Mouse (Mus musculus): ENCODE results near the gene Ttc28.

DNA sequence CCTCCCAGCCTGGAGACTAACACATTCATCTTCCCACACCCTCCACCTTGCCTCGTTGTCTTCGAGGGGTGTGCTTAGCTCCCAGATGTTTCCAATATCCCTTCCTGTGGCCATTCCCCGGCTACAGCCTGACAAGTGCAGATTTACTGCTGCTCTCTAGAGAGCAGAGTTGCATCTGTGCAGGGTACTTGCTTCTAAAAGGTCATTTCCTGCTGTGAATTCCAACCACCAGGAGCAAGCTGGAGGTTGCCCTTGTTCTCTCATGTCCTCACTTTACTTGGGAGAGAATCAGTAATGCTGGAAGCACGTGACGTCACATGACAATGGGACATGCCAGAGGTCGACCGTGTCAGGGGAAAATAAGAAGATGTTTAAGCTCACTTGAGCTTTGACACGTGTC lies 131.7 kb downstream of the Ttc28 start:
- TF ChIP-seq CTCF (IDR thresholded peaks at IDR 0.05; ENCODE audit: low read depth, low read length): no peak
- no peak for TF ChIP-seq POLR2A (IDR thresholded peaks at IDR 0.05; ENCODE audit: extremely low read depth, insufficient read depth, low read length)
